Mouse (Mus musculus): ENCODE measurements around the gene Baz2b. TPM values are rescaled to one million over a fixed set of nuclear protein-coding genes. Genes with fewer than 3 reads are reported as not detected.
A peak's percentile ranks its signal among the peaks of the same experiment; 100 is the strongest.
"Not testable (repeated sequence)": the region's sequence is repeated elsewhere in the genome, so short reads cannot be mapped to it uniquely, and the experiment has no call there.

Baz2b gene
- total and polyA plus RNA-seq, 2 experiments from 2014 or later, result 40.6 to 71.7 TPM

GRCm38 (mm10) chr2:60084823-60085222 lies 124.8 kb downstream of the Baz2b start:
- Histone ChIP-seq H3K9ac (no peak overlapping the region), H3K27me3 (ENCODE audit: insufficient read depth, low read length) (no peaks in the 10 kb centered on the region), H3K36me3 (ENCODE audit: insufficient read depth) (no peaks in the 10 kb centered on the region), H3K4me3 (ENCODE audit: low read depth, low read length) (no peak overlapping the region), H3K9me3 (ENCODE audit: low read length) (no peaks in the 10 kb centered on the region), H3K4me2 (ENCODE audit: low read depth) (no peak overlapping the region), H3K27ac (ENCODE audit: low read depth, low read length) (no peak overlapping the region), H3K4me1 (ENCODE audit: insufficient read depth) (no peaks in the 10 kb centered on the region)
- ATAC-seq, result no peak
- no peak for TF ChIP-seq CTCF (IDR thresholded peaks at IDR 0.05; ENCODE audit: low read depth)
- 94% methylated on average over 1 of the region's 1 CpGs for WGBS
- no peak for DNase-seq

GRCm38 (mm10) chr2:60082984-60083636 lies 126.5 kb downstream of the Baz2b start:
- Histone ChIP-seq H3K36me3 (ENCODE audit: insufficient read depth) (no peaks in the 10 kb centered on the region), H3K4me2 (ENCODE audit: low read depth) (no peak overlapping the region), H3K4me1 (ENCODE audit: insufficient read depth) (no peaks in the 10 kb centered on the region), H3K4me3 (ENCODE audit: low read depth, low read length) (no peak overlapping the region), H3K27ac (ENCODE audit: low read depth, low read length) (no peak overlapping the region), H3K9ac (no peak overlapping the region), H3K27me3 (ENCODE audit: insufficient read depth, low read length) (no peaks in the 10 kb centered on the region), H3K9me3 (ENCODE audit: low read length) (no peaks in the 10 kb centered on the region)
- ATAC-seq (peak; percentile 82), DNase-seq (peak; percentile 61)
- WGBS, result 25% methylated on average over 7 of the region's 7 CpGs
- no peak for TF ChIP-seq CTCF (IDR thresholded peaks at IDR 0.05; ENCODE audit: low read depth)

- no peaks in the 10 kb centered on the region for H3K27me3 ChIP-seq (ENCODE audit: insufficient read depth, low read length)
- DNase-seq (no peak), ATAC-seq (no peak)
- no peak for TF ChIP-seq CTCF (IDR thresholded peaks at IDR 0.05; ENCODE audit: low read depth)
- no peaks in the 10 kb centered on the region for H3K36me3 ChIP-seq (ENCODE audit: insufficient read depth)
- H3K4me3 ChIP-seq (ENCODE audit: low read depth, low read length), result no peak overlapping the region
- WGBS, result 97% methylated on average over 4 of the region's 4 CpGs
- H3K4me2 ChIP-seq (ENCODE audit: low read depth), result no peak overlapping the region
- no peak overlapping the region for H3K27ac ChIP-seq (ENCODE audit: low read depth, low read length)
- no peaks in the 10 kb centered on the region for H3K4me1 ChIP-seq (ENCODE audit: insufficient read depth)
- no peaks in the 10 kb centered on the region for H3K9me3 ChIP-seq (ENCODE audit: low read length)
- H3K9ac ChIP-seq, result no peak overlapping the region
Observed at GRCm38 (mm10) chr2:60082225-60082624, 127.4 kb downstream of the Baz2b start.

- TF ChIP-seq CTCF (IDR thresholded peaks at IDR 0.05; ENCODE audit: low read depth), result no peak
- no peak for ATAC-seq
- no peak overlapping the region for H3K4me3 ChIP-seq (ENCODE audit: low read depth, low read length)
- no peaks in the 10 kb centered on the region for H3K4me1 ChIP-seq (ENCODE audit: insufficient read depth)
- H3K27ac ChIP-seq (ENCODE audit: low read depth, low read length), result no peak overlapping the region
- no peak for DNase-seq
- H3K36me3 ChIP-seq (ENCODE audit: insufficient read depth), result no peaks in the 10 kb centered on the region
- 78% methylated on average over 4 of the region's 4 CpGs for WGBS
- H3K4me2 ChIP-seq (ENCODE audit: low read depth), result no peak overlapping the region
- no peaks in the 10 kb centered on the region for H3K27me3 ChIP-seq (ENCODE audit: insufficient read depth, low read length)
- H3K9me3 ChIP-seq (ENCODE audit: low read length), result no peaks in the 10 kb centered on the region
- H3K9ac ChIP-seq, result no peak overlapping the region
Observed at GRCm38 (mm10) chr2:60080831-60081230, 128.8 kb downstream of the Baz2b start.

- 54% methylated on average over 9 of the region's 9 CpGs for WGBS
- Histone ChIP-seq H3K9me3 (ENCODE audit: low read length) (no peaks in the 10 kb centered on the region), H3K4me2 (ENCODE audit: low read depth) (no peak overlapping the region), H3K27me3 (ENCODE audit: insufficient read depth, low read length) (no peaks in the 10 kb centered on the region), H3K36me3 (ENCODE audit: insufficient read depth) (no peaks in the 10 kb centered on the region), H3K4me1 (ENCODE audit: insufficient read depth) (no peaks in the 10 kb centered on the region), H3K9ac (no peak overlapping the region), H3K27ac (ENCODE audit: low read depth, low read length) (no peak overlapping the region), H3K4me3 (ENCODE audit: low read depth, low read length) (no peak overlapping the region)
- DNase-seq, result no peak
- no peak for TF ChIP-seq CTCF (IDR thresholded peaks at IDR 0.05; ENCODE audit: low read depth)
- 0 out of 2 replicates have a peak, but pooled peaks have one; percentile 34 for ATAC-seq
Observed at GRCm38 (mm10) chr2:60077631-60078030, 132.0 kb downstream of the Baz2b start.

GRCm38 (mm10) chr2:60076800-60077199 lies 132.8 kb downstream of the Baz2b start:
- no peak overlapping the region for H3K4me2 ChIP-seq (ENCODE audit: low read depth)
- no peak overlapping the region for H3K9ac ChIP-seq
- DNase-seq, result no peak
- H3K27ac ChIP-seq (ENCODE audit: low read depth, low read length), result no peak overlapping the region
- no peak for TF ChIP-seq CTCF (IDR thresholded peaks at IDR 0.05; ENCODE audit: low read depth)
- WGBS, result 49% methylated on average over 7 of the region's 7 CpGs
- H3K36me3 ChIP-seq (ENCODE audit: insufficient read depth), result no peaks in the 10 kb centered on the region
- no peak overlapping the region for H3K4me3 ChIP-seq (ENCODE audit: low read depth, low read length)
- no peaks in the 10 kb centered on the region for H3K4me1 ChIP-seq (ENCODE audit: insufficient read depth)
- no peaks in the 10 kb centered on the region for H3K27me3 ChIP-seq (ENCODE audit: insufficient read depth, low read length)
- no peak for ATAC-seq
- H3K9me3 ChIP-seq (ENCODE audit: low read length), result no peaks in the 10 kb centered on the region

GRCm38 (mm10) chr2:60076025-60076424 lies 133.6 kb downstream of the Baz2b start:
- WGBS, result 32% methylated on average over 1 of the region's 1 CpGs
- no peaks in the 10 kb centered on the region for H3K9me3 ChIP-seq (ENCODE audit: low read length)
- no peak for ATAC-seq
- no peaks in the 10 kb centered on the region for H3K27me3 ChIP-seq (ENCODE audit: insufficient read depth, low read length)
- H3K4me1 ChIP-seq (ENCODE audit: insufficient read depth), result no peaks in the 10 kb centered on the region
- no peak for DNase-seq
- no peak overlapping the region for H3K27ac ChIP-seq (ENCODE audit: low read depth, low read length)
- no peak overlapping the region for H3K4me2 ChIP-seq (ENCODE audit: low read depth)
- no peak overlapping the region for H3K4me3 ChIP-seq (ENCODE audit: low read depth, low read length)
- no peak for TF ChIP-seq CTCF (IDR thresholded peaks at IDR 0.05; ENCODE audit: low read depth)
- no peak overlapping the region for H3K9ac ChIP-seq
- H3K36me3 ChIP-seq (ENCODE audit: insufficient read depth), result no peaks in the 10 kb centered on the region

- H3K27ac ChIP-seq (ENCODE audit: low read depth, low read length); H3K4me2 ChIP-seq (ENCODE audit: low read depth); H3K9me3 ChIP-seq (ENCODE audit: low read length); H3K4me3 ChIP-seq (ENCODE audit: low read depth, low read length); H3K27me3 ChIP-seq (ENCODE audit: insufficient read depth, low read length); DNase-seq; H3K4me1 ChIP-seq (ENCODE audit: insufficient read depth); H3K36me3 ChIP-seq (ENCODE audit: insufficient read depth); H3K9ac ChIP-seq; ATAC-seq: not testable (repeated sequence)
- 94% methylated on average over 1 of the region's 1 CpGs for WGBS
Observed at GRCm38 (mm10) chr2:60073798-60074197, 135.8 kb downstream of the Baz2b start.
